Mouse (Mus musculus) right cerebral cortex, postnatal 4 days (tissue): Measurements from ENCODE around the gene Lrrc4c.
A peak's percentile ranks its signal among the peaks of the same experiment; 100 is the strongest.

Experiments used
- DNase-seq: peaks from one replicate; pipeline ENCODE4 v3.0.0-alpha.2; 2022

Gene Lrrc4c

GRCm38 (mm10) chr2:97299704-97300103 is 981.7 kb downstream of the Lrrc4c start:
- peak; percentile 17 for DNase-seq

- no peak for DNase-seq
These were observed 1000.0 kb downstream of the Lrrc4c start for GRCm38 (mm10) chr2:97318008-97318407.

GRCm38 (mm10) chr2:97318536-97318935 is 1000.6 kb downstream of the Lrrc4c start:
- no peak for DNase-seq

- DNase-seq = no peak
These were observed 1014.2 kb downstream of the Lrrc4c start for GRCm38 (mm10) chr2:97332084-97332682.

- no peak for DNase-seq
These were observed 1021.7 kb downstream of the Lrrc4c start for GRCm38 (mm10) chr2:97339627-97340026.

GRCm38 (mm10) chr2:97361235-97361634 is 1043.3 kb downstream of the Lrrc4c start:
- DNase-seq = no peak

GRCm38 (mm10) chr2:97369978-97370377 is 1052.0 kb downstream of the Lrrc4c start:
- no peak for DNase-seq

GRCm38 (mm10) chr2:97391437-97391836 is 1073.5 kb downstream of the Lrrc4c start:
- DNase-seq = no peak

- no peak for DNase-seq
These were observed 1073.9 kb downstream of the Lrrc4c start for GRCm38 (mm10) chr2:97391876-97392275.

GRCm38 (mm10) chr2:97413066-97413465 is 1095.1 kb downstream of the Lrrc4c start:
- DNase-seq = no peak

GRCm38 (mm10) chr2:97414416-97415362 is 1096.7 kb downstream of the Lrrc4c start:
- peak; percentile 7 for DNase-seq

- DNase-seq = no peak
These were observed 1116.2 kb downstream of the Lrrc4c start for GRCm38 (mm10) chr2:97434140-97434539.

GRCm38 (mm10) chr2:97435616-97436015 is 1117.6 kb downstream of the Lrrc4c start:
- no peak for DNase-seq

GRCm38 (mm10) chr2:97437767-97438166 is 1119.8 kb downstream of the Lrrc4c start:
- DNase-seq = no peak

- no peak for DNase-seq
These were observed 1145.6 kb downstream of the Lrrc4c start for GRCm38 (mm10) chr2:97463573-97463972.

- peak; percentile 95 for DNase-seq
These were observed 1148.3 kb downstream of the Lrrc4c start for GRCm38 (mm10) chr2:97466243-97466793.

GRCm38 (mm10) chr2:97467031-97467549 is 1149.1 kb downstream of the Lrrc4c start:
- peak; percentile 56 for DNase-seq

GRCm38 (mm10) chr2:97467664-97468063 is 1149.7 kb downstream of the Lrrc4c start:
- DNase-seq = no peak

GRCm38 (mm10) chr2:97468372-97468771 is 1150.4 kb downstream of the Lrrc4c start:
- DNase-seq = no peak

- no peak for DNase-seq
These were observed 1151.4 kb downstream of the Lrrc4c start for GRCm38 (mm10) chr2:97469396-97469795.

- DNase-seq = peak; percentile 4
These were observed 1160.4 kb downstream of the Lrrc4c start for GRCm38 (mm10) chr2:97478175-97478924.

GRCm38 (mm10) chr2:97478925-97479298 is 1160.9 kb downstream of the Lrrc4c start:
- DNase-seq = peak; percentile 39

- DNase-seq = no peak
These were observed 1167.0 kb downstream of the Lrrc4c start for GRCm38 (mm10) chr2:97484990-97485389.
